Mouse (Mus musculus) small intestine, adult 2 months (tissue): ENCODE results near the gene Myzap. TPM values are rescaled to one million over a fixed set of nuclear protein-coding genes. Genes with fewer than 3 reads are reported as not detected.

Source experiments
- H3K27ac ChIP-seq: fragments of 200-500 bp; 2 replicates; pipeline ENCODE4 v1.5.1; 2012; ENCODE audit warnings: low read depth, low read length, control low read depth, inconsistent platforms; ENCODE audit not compliant: insufficient read depth
- H3K27me3 ChIP-seq: fragments of 200-500 bp; 2 replicates; pipeline ENCODE4 v1.6.1; 2012; ENCODE audit warnings: mild to moderate bottlenecking, moderate library complexity, low read length, inconsistent platforms; ENCODE audit not compliant: control insufficient read depth, insufficient read depth
- H3K36me3 ChIP-seq: fragments of 200-500 bp; 2 replicates; pipeline ENCODE4 v1.6.1; 2012; ENCODE audit warnings: mild to moderate bottlenecking, low read length, control low read depth, inconsistent platforms; ENCODE audit not compliant: control insufficient read depth, insufficient read depth
- H3K4me1 ChIP-seq: fragments of 200-500 bp; 2 replicates; pipeline ENCODE4 v1.6.1; 2012; ENCODE audit warnings: low read length, inconsistent platforms, mixed read lengths; ENCODE audit not compliant: control insufficient read depth, insufficient read depth, insufficient read length
- H3K4me3 ChIP-seq: fragments of 200-500 bp; 2 replicates; pipeline ENCODE4 v1.5.1; 2012; ENCODE audit warnings: low read depth, mild to moderate bottlenecking, control low read depth, inconsistent platforms, low read length, moderate library complexity
- CTCF ChIP-seq: fragments of 200-500 bp; IDR thresholded peaks from 2 replicates; pipeline ENCODE4 v1.5.1; 2012; ENCODE audit warnings: low read depth, mild to moderate bottlenecking, control low read depth, inconsistent platforms, low read length, moderate library complexity, mixed read lengths; ENCODE audit not compliant: insufficient replicate concordance, insufficient read length; ENCODE audit errors: extremely low read depth
- POLR2A ChIP-seq: fragments of 200-500 bp; IDR thresholded peaks from 2 replicates; pipeline ENCODE4 v1.6.1; 2012; ENCODE audit warnings: low read depth, mild to moderate bottlenecking, control low read depth, inconsistent platforms, low read length, moderate library complexity
- WGBS: fragments of 180-500 bp; shearing (Covaris S2); methylation state at CpG from one replicate; pipeline ENCODE4 v1.1.7; 2018; 5-methylcytosine and 5-hydroxymethylcytosine counted together
- polyA plus RNA-seq: library from polyadenylated mRNA; depleted of rRNA; stranded (reverse); fragments of >200 nt; gene quantifications from 2 replicates; pipeline ENCODE4 v1.2.3, GENCODE M21; 2012

Gene Myzap
- polyA plus RNA-seq, 1 experiment: 14.2 TPM

DNA sequence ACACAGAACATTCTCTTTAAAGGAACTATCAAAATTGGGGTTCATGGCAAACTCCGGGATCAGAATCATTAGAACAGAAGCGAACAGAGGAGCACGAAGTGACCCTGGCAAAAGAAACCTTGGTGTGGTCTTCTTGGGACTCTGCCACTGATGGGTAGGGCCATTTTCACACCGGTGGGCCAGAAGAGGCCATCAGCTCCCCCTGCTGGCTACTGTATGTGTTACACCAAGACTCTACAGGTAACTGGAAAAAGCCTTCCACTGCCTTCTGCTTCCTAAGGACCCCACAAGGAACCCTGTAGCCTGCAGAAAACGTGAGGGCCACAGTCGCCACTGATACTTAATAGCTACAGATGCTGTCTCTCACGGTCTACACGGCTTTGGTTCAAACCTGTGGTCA is 25.2 kb upstream of the Myzap start:
- H3K27ac ChIP-seq: no peak overlapping the region
- no peaks in the 10 kb centered on the region for H3K27me3 ChIP-seq
- H3K4me3 ChIP-seq: no peak overlapping the region
- H3K36me3 ChIP-seq: no peaks in the 10 kb centered on the region
- 52% methylated on average over 8 of the region's 8 CpGs for WGBS
- H3K4me1 ChIP-seq: no peaks in the 10 kb centered on the region; the same call in 1 of the 2 replicates
- no peak for TF ChIP-seq POLR2A
- TF ChIP-seq CTCF: peak; percentile 77; the same call in 1 of the 2 replicates

DNA sequence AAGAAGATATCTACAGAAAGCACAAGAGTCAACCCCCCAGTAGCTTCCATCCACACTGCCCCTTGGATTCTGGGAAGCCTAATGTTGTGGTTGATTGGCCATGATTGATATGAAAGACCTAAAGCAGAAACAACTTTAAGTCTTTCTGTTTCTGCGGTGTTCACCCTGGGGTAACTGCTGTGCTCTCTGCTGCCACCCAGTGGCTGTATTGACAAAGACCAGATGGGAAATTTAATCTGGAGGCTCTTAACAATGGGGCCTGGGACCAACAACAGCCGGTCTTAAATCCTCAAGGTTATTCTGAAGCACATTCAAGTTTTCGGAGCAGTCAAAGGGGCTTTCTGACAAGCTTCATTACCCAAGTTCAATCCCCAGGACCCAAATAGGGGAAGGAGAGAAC is 24.0 kb upstream of the Myzap start:
- 9% methylated on average over 3 of the region's 3 CpGs for WGBS
- H3K36me3 ChIP-seq: no peaks in the 10 kb centered on the region
- H3K4me1 ChIP-seq: peaks cover 7% of the 10 kb centered on the region; the same call in 1 of the 2 replicates

DNA sequence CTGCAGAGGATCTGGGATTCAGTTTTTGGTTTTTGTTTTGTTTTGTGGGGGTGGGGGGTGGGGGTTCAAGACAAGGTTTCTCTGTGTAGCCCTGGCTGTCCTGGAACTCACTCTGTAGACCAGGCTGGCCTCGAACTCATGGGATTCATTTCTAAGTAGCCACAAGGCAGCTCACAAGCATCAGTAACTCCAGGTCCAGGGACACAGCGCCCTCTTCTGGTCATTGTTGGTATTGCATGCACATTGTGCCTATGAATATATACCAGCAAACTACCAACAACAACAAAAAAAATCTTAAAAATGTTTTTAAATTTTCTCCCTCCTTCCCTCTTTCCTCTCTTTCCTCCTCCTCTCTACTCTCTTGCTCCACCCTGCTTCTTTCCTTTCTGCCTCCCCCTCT is 22.5 kb upstream of the Myzap start:
- H3K36me3 ChIP-seq: no peaks in the 10 kb centered on the region
- no peak overlapping the region for H3K4me3 ChIP-seq
- no peak overlapping the region for H3K27ac ChIP-seq
- H3K27me3 ChIP-seq: no peaks in the 10 kb centered on the region
- 22% methylated on average over 2 of the region's 2 CpGs for WGBS
- peak; percentile 75; the same call in 1 of the 2 replicates for TF ChIP-seq CTCF
- no peak for TF ChIP-seq POLR2A
- peaks cover 7% of the 10 kb centered on the region; the same call in 1 of the 2 replicates for H3K4me1 ChIP-seq

More for the DNA sequence above, 24.0 kb upstream of the Myzap start:
- peak; percentile 94; the same call in 1 of the 2 replicates for TF ChIP-seq CTCF
- no peak for TF ChIP-seq POLR2A
- H3K27ac ChIP-seq: no peak overlapping the region
- H3K4me3 ChIP-seq: no peak overlapping the region
- no peaks in the 10 kb centered on the region for H3K27me3 ChIP-seq

DNA sequence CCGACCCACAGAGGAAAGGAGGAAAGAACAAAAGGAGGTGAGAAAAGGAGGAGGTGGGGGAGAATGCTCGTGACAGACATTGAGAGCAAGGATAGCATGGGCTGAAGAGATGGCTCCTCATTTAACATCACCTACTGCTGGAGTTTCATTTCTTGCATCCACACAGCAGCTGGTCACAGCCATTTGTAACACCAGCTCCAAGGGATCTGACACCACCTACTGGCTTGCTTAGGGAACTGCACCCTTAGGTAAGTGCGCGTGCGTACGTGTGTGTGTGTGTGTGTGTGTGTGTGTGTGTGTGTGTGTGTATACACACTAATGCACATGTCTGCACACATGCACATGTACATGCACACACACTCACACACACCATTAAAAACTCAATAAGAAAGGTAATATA is 20.8 kb upstream of the Myzap start:
- Histone ChIP-seq H3K4me1 (peaks cover 7% of the 10 kb centered on the region; the same call in 1 of the 2 replicates), H3K27ac (no peak overlapping the region), H3K36me3 (no peaks in the 10 kb centered on the region), H3K4me3 (no peak overlapping the region), H3K27me3 (no peaks in the 10 kb centered on the region)
- 87% methylated on average over 6 of the region's 6 CpGs for WGBS
- TF ChIP-seq POLR2A (no peak), CTCF (peak; percentile 59; the same call in 1 of the 2 replicates)

DNA sequence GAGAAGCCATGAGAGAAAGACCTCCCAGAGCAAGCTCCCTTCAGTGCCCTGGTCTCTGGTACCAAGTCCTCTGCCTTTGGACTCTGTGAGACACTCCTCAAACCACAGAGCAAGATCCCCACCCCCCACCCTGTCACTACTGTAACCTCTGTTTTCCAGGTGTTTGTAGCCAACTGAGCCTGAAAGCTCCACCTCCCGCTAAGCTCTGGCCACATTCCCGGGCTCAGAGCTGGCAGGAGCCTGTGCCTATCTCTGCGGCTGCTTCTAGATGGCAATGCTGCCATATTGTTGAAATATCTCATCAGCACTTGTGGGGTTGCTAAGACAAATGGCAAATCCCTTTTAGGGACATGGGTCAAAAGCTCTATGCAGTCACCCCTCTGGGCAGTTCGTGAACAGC is 19.7 kb upstream of the Myzap start:
- H3K36me3 ChIP-seq: no peaks in the 10 kb centered on the region
- no peak overlapping the region for H3K4me3 ChIP-seq
- no peak overlapping the region for H3K27ac ChIP-seq
- TF ChIP-seq CTCF (no peak), POLR2A (no peak)
- H3K4me1 ChIP-seq: peaks cover 7% of the 10 kb centered on the region; the same call in 1 of the 2 replicates
- 43% methylated on average over 4 of the region's 4 CpGs for WGBS
- H3K27me3 ChIP-seq: no peaks in the 10 kb centered on the region

DNA sequence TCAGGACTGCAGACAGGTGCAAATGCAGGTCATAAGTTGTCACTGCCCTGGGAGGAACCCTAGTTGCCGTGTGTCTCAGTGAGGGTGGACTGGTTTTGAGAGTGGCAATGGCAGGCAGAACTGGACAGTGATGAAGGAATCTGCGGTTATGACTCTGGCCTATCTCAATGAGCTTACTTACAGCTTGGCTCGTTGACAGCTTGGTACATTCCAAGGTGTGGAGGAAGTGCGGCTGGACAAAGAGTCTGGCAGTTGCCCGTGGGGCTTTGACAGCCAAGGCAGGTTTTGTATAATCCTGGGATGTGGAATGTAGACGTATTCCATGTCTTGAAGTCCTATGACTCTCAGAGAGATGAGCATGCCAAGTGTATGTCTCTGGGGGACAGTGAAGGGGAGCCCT is 16.9 kb upstream of the Myzap start:
- H3K27me3 ChIP-seq: no peaks in the 10 kb centered on the region
- 20% methylated on average over 6 of the region's 6 CpGs for WGBS
- no peak for TF ChIP-seq POLR2A
- no peak for TF ChIP-seq CTCF

DNA sequence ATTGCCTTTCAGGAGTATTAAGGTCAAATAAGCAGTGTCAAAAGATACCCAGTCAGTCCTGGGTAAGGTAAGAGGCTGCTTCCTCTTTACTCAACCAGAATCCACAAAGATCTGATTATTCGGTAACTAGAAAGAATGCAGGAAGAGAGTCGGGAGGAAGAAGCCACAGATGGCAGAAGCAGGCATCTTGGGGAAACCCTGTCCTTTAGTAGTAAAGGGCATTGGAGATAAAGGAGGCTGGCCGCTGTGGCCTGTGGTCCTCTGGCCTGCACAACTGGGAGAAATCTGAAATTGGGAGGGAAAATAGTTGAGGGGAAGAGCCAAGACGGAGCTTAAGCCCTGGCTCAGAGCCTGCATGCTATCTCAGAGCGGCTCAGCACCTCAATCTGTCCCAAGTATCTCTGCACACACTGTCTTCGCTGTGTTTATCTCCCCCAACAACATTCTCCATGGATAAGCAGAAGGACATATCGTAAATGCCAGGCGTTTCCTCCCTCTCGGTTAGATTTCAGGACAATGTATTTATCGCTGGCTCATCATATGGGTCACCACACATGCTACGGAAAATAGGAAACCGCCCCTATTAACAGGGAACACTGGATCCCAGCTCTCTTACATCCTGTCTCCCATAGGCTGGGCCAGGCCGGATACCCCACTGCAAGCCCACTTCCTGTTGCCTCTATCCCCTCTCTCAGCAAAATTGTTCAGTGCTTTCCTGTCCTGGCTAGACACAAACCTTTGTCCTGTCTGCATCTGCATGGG is 14.3 kb upstream of the Myzap start:
- H3K27ac ChIP-seq: no peak overlapping the region
- TF ChIP-seq CTCF (no peak), POLR2A (no peak)
- no peaks in the 10 kb centered on the region for H3K27me3 ChIP-seq
- no peaks in the 10 kb centered on the region for H3K36me3 ChIP-seq
- H3K4me3 ChIP-seq: no peak overlapping the region
- no peaks in the 10 kb centered on the region for H3K4me1 ChIP-seq
- 52% methylated on average over 13 of the region's 13 CpGs for WGBS

More for the DNA sequence above, 16.9 kb upstream of the Myzap start:
- no peaks in the 10 kb centered on the region for H3K36me3 ChIP-seq
- H3K27ac ChIP-seq: no peak overlapping the region
- peaks cover 7% of the 10 kb centered on the region; the same call in 1 of the 2 replicates for H3K4me1 ChIP-seq
- H3K4me3 ChIP-seq: no peak overlapping the region
